Mouse (Mus musculus): ENCODE measurements at regions not wholly inside any gene's neighbourhood (a gene's known extent, or its start where the extent isn't known, plus 50 kb on each side); places are given as distances from the start of the nearest gene placed in this dataset.

- no peak for DNase-seq (ENCODE audit: low spot score)
Measured at GRCm38 (mm10) chr8:92212786-92213535, 144.5 kb upstream of the Irx5 start.

GRCm38 (mm10) chr8:92209081-92209480, 148.3 kb upstream of the Irx5 start:
- no peak for DNase-seq (ENCODE audit: low spot score)

GRCm38 (mm10) chr8:92195635-92196034, 161.8 kb upstream of the Irx5 start:
- DNase-seq (ENCODE audit: low spot score) = no peak

GRCm38 (mm10) chr8:92194065-92194464, 163.4 kb upstream of the Irx5 start:
- DNase-seq (ENCODE audit: low spot score) = no peak

- DNase-seq (ENCODE audit: low spot score) = no peak
Measured at GRCm38 (mm10) chr8:92190261-92191025, 167.0 kb upstream of the Irx5 start.

- DNase-seq (ENCODE audit: low spot score) = no peak
Measured at GRCm38 (mm10) chr8:92183331-92183730, 174.1 kb upstream of the Irx5 start.

- DNase-seq (ENCODE audit: low spot score) = no peak
Measured at GRCm38 (mm10) chr8:92180651-92181050, 176.8 kb upstream of the Irx5 start.

- no peak for DNase-seq (ENCODE audit: low spot score)
Measured at GRCm38 (mm10) chr8:92179327-92179726, 178.1 kb upstream of the Irx5 start.

GRCm38 (mm10) chr8:92176101-92176500, 181.3 kb upstream of the Irx5 start:
- DNase-seq (ENCODE audit: low spot score) = no peak

GRCm38 (mm10) chr8:92174106-92174505, 183.3 kb upstream of the Irx5 start:
- DNase-seq (ENCODE audit: low spot score) = no peak

GRCm38 (mm10) chr8:92171578-92171977, 185.8 kb upstream of the Irx5 start:
- no peak for DNase-seq (ENCODE audit: low spot score)

GRCm38 (mm10) chr8:92167340-92167783, 190.1 kb upstream of the Irx5 start:
- no peak for DNase-seq (ENCODE audit: low spot score)

- DNase-seq (ENCODE audit: low spot score) = no peak
Measured at GRCm38 (mm10) chr8:92165306-92165705, 192.1 kb upstream of the Irx5 start.

GRCm38 (mm10) chr8:92164496-92164895, 192.9 kb upstream of the Irx5 start:
- no peak for DNase-seq (ENCODE audit: low spot score)

GRCm38 (mm10) chr8:92161002-92161401, 196.4 kb upstream of the Irx5 start:
- DNase-seq (ENCODE audit: low spot score) = no peak

GRCm38 (mm10) chr8:92158219-92158618, 199.2 kb upstream of the Irx5 start:
- DNase-seq (ENCODE audit: low spot score) = no peak

GRCm38 (mm10) chr8:92152478-92152877, 204.9 kb upstream of the Irx5 start:
- no peak for DNase-seq (ENCODE audit: low spot score)

GRCm38 (mm10) chr8:92147672-92148071, 209.8 kb upstream of the Irx5 start:
- DNase-seq (ENCODE audit: low spot score) = no peak

GRCm38 (mm10) chr8:92137091-92137882, 220.1 kb upstream of the Irx5 start:
- no peak for DNase-seq (ENCODE audit: low spot score)

- no peak for DNase-seq (ENCODE audit: low spot score)
Measured at GRCm38 (mm10) chr8:92136413-92136812, 221.0 kb upstream of the Irx5 start.

GRCm38 (mm10) chr8:92134434-92134833, 223.0 kb upstream of the Irx5 start:
- DNase-seq (ENCODE audit: low spot score) = no peak

All from heart, adult 8-10 months (tissue).